Mouse (Mus musculus) CD8-positive naive resting alpha-beta T cell, adult 57 days (primary cell): ENCODE measurements around the gene Tram2. TPM values are rescaled to one million over a fixed set of nuclear protein-coding genes. Genes with fewer than 3 reads are reported as not detected.

ENCODE experiments used
- total RNA-seq: library from RNA; stranded (reverse); gene quantifications from one replicate; pipeline ENCODE4 v1.2.4, GENCODE M21; 2023

The Tram2 gene
- 8.8 TPM for total RNA-seq

GRCm38 (mm10) chr1:21079217-21079773 is at the start of gene Tram2:
Tram2 (minus strand) TSS chr1:21079229.

GRCm38 (mm10) chr1:20951300-20951763 is 127.7 kb downstream of the Tram2 start, which contains the start of gene Efhc1:
Efhc1 (plus strand) TSS chr1:20951626.

Other genes starting within 250 kb of the Tram2 start
- 3.4 TPM for gene Paqr8, start 188.6 kb downstream of the Tram2 start, total RNA-seq
- gene Efhc1, start 127.6 kb downstream of the Tram2 start, total RNA-seq: 1.4 TPM
- gene Tmem14a, start 139.3 kb upstream of the Tram2 start, total RNA-seq: 0.89 TPM
- gene Gsta3, start 161.4 kb upstream of the Tram2 start, total RNA-seq: not detected